22 mouse cellular contexts compared by ENCODE assay signal in the genomic region with DNA sequence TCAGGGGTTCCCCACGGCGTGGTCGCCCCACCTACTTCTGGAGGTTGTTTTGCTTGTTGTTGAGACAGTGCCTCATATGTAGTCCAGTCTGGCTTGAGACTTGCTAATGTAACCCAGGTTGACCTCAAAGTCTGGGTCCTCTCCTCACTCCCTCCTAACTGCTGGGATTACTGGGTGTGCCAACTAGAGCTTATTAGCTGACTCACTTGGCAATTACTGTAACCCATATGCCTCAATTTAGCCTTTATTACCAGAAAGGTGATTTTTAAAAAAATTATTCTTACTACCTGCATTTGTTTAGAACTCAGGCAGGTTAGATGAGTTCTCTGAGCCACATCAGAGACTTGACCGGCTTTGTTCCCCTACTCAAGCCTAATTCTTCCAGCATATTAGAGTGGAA. TPM values are rescaled to one million over a fixed set of nuclear protein-coding genes. Genes with fewer than 3 reads are reported as not detected.
DNase-seq lines count a peak whose midpoint lies in the region; TF ChIP-seq lines count a peak whose summit lies in the region.
"Had no signal": no experiment of that assay in that cellular context is flagged by ENCODE, and none has a peak within 500 bp of the region (broad histone marks: within the 10 kb centered on the region; RNA-seq: fewer than 3 reads in every experiment).

No protein-coding gene starts in this region.

- H3K27ac ChIP-seq in layer of hippocampus, adult 2 months: peak overlapping the region; percentile 81
- H3K27ac ChIP-seq: gastrocnemius, adult 2 months; heart, embryonic 15.5 days; hindbrain, embryonic 10.5 days; hindbrain, embryonic 13.5 days; intestine, embryonic 15.5 days had no signal

- no peak overlapping the region for H3K4me3 ChIP-seq in layer of hippocampus, adult 2 months
- H3K4me3 ChIP-seq: gastrocnemius, adult 2 months; heart, embryonic 12.5 days; heart, embryonic 15.5 days; hindbrain, embryonic 10.5 days; hindbrain, embryonic 13.5 days; intestine, embryonic 15.5 days had no signal

- peak; percentile 4 for DNase-seq in cerebellum, adult 11 months
- DNase-seq in cerebellum, adult 9-10 months: no peak
- peak; percentile 32 to 36 for DNase-seq in cerebellum, postnatal 10 days
- DNase-seq in cerebellum, adult 11-12 months: no peak
- DNase-seq in layer of hippocampus, adult 2 months (ENCODE audit: low spot score in 2 of 2): no peak
- no peak for DNase-seq in layer of hippocampus, postnatal 14 days (ENCODE audit: low spot score in 2 of 2)
- DNase-seq in fat pad, adult 2 months (ENCODE audit: extremely low read depth, low read depth, low spot score): peak; percentile 52
- no peak for DNase-seq in natural killer cell, adult 2 months (ENCODE audit: low spot score in 2 of 2)
- DNase-seq: adrenal gland, adult 2 months; adrenal gland, postnatal 14 days; gastrocnemius, adult 2 months; gastrocnemius, postnatal 14 days; heart, adult 18-20 months; heart, postnatal 10 days; heart, postnatal 36 days; kidney, adult 11 months; kidney, adult 8-10 months had no signal

- no peak for TF ChIP-seq CTCF in layer of hippocampus, adult 2 months (conservative IDR thresholded peaks at IDR 0.05)

RNA-seq across cellular contexts. Expression of a gene that starts 38.8 kb away (rescaled TPM):
- 10 to 100 TPM; 26.0 to 27.6 TPM for total RNA-seq in layer of hippocampus, adult 2 months (2021)
- total RNA-seq in layer of hippocampus, postnatal 14 days (2021): 10 to 100 TPM; 61.3 to 61.5 TPM

Comparison
In these comparisons a context has a peak if more than half of its experiments do, and no peak if none do; other contexts are left out.
1. DNase-seq: peak in cerebellum, adult 11 months (single experiment), cerebellum, postnatal 10 days (2 of 2) and fat pad, adult 2 months (single experiment); none in cerebellum, adult 9-10 months (single experiment), cerebellum, adult 11-12 months (single experiment), layer of hippocampus, adult 2 months (0 of 2), layer of hippocampus, postnatal 14 days (0 of 2) and natural killer cell, adult 2 months (0 of 2).